In the genomic region with DNA sequence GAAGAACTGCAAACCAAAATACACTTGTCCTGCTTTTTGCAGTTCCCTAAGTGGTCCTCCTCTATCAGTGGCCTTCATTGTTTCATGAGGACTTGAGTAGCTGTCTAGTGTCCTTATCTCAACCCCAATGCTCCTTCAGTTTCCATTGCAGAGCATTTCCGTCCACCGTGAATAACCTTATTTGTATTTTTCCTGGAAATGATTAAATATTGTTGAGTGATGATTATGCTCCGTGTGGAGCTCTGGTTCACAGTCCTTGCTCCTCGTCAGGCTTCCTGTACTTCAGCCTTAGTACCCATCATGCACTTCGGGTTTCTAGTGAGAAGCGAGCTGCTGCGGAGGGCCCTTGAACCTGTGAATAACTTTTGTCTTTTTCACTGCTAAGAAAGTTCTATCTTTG, we compare ENCODE assay signal across 25 mouse cellular contexts.
A peak's percentile ranks its signal among the peaks of the same experiment; 100 is the strongest.
DNase-seq lines count a peak whose midpoint lies in the region; ATAC-seq and TF ChIP-seq lines count a peak whose summit lies in the region.
"Had no signal": no experiment of that assay in that cellular context is flagged by ENCODE, and none has a peak within 500 bp of the region (broad histone marks: within the 10 kb centered on the region; RNA-seq: fewer than 3 reads in every experiment).

No protein-coding gene starts in this region.

- ATAC-seq in kidney, embryonic 14.5 days (ENCODE audit: low FRiP score, low TSS enrichment), result no peak
- peak; percentile 28 for ATAC-seq in G1E (ENCODE audit: extremely low read depth, insufficient number of reproducible peaks, low FRiP score, poor library complexity, severe bottlenecking)
- peak; percentile 42; the same call in 1 of the 2 replicates for ATAC-seq in liver, embryonic 15.5 days (ENCODE audit: insufficient read depth)
- ATAC-seq in erythroid progenitor cell, adult 5-6 weeks (replicated peaks; ENCODE audit: low FRiP score, poor library complexity, severe bottlenecking), result no peak
- no peak for ATAC-seq in cerebellum, adult (ENCODE audit: insufficient number of reproducible peaks, low FRiP score, low TSS enrichment)
- ATAC-seq: activated CD4-positive, CD25-positive, alpha-beta regulatory T cell, adult 4 months; forebrain, embryonic 14.5 days; intestine, embryonic 16.5 days; midbrain, embryonic 15.5 days had no signal

- TF ChIP-seq CTCF in G1E (IDR thresholded peaks at IDR 0.05; ENCODE audit: low read depth, low read length) (no peak), MEL (IDR thresholded peaks at IDR 0.05 in 2 of 3, conservative IDR thresholded peaks at IDR 0.05 in 1 of 3; ENCODE audit: control insufficient read depth in 1 of 3, insufficient read depth in 1 of 3, low read depth in 2 of 3, low read length in 3 of 3, poor library complexity in 1 of 3, severe bottlenecking in 1 of 3) (no peak)

- WGBS in kidney, embryonic 14.5 days, result 88% methylated on average over 7 of the region's 7 CpGs
- 42% methylated on average over 7 of the region's 7 CpGs for WGBS in liver, embryonic 15.5 days (ENCODE audit: insufficient replicate concordance)

- H3K4me3 ChIP-seq in kidney, embryonic 14.5 days (ENCODE audit: low read length), result no peak overlapping the region
- H3K4me3 ChIP-seq in G1E (ENCODE audit: low read depth, low read length) (no peak overlapping the region), MEL (ENCODE audit: control insufficient read depth in 1 of 2, insufficient read depth in 1 of 2, low read depth in 2 of 2, low read length in 2 of 2) (peak overlapping the region in 1 of 2 experiments; percentile 38; a peak in 2 of 4 replicates)
- no peak overlapping the region for H3K4me3 ChIP-seq in liver, embryonic 15.5 days (replicated peaks)
- H3K4me3 ChIP-seq: hindbrain, embryonic 15.5 days; layer of hippocampus, adult 2 months; megakaryocyte, embryonic 14.5 days; midbrain, embryonic 15.5 days; neural tube, embryonic 15.5 days had no signal

- peak; percentile 35 to 60; a peak in 2 of 4 replicates for TF ChIP-seq EP300 in MEL (IDR thresholded peaks at IDR 0.05; ENCODE audit: low read depth in 1 of 2, low read length in 2 of 2)

- no peak overlapping the region for H3K4me2 ChIP-seq in kidney, embryonic 14.5 days (replicated peaks; ENCODE audit: low read depth, low read length)
- peak overlapping the region; percentile 32 for H3K4me2 ChIP-seq in liver, embryonic 15.5 days
- H3K4me2 ChIP-seq: hindbrain, embryonic 15.5 days; midbrain, embryonic 15.5 days; neural tube, embryonic 15.5 days had no signal

- H3K79me2 ChIP-seq in MEL (ENCODE audit: control insufficient read depth, insufficient read depth, low read length, poor library complexity), result peaks cover 18% of the 10 kb centered on the region

- H3K4me1 ChIP-seq in kidney, embryonic 14.5 days (ENCODE audit: control insufficient read depth, insufficient read depth, low read length), result no peaks in the 10 kb centered on the region
- H3K4me1 ChIP-seq in G1E (ENCODE audit: insufficient read depth, low read depth, low read length) (peaks cover 48% of the 10 kb centered on the region), MEL (ENCODE audit: control insufficient read depth in 1 of 2, insufficient read depth in 2 of 2, low read length in 2 of 2) (peaks cover 22 to 31% of the 10 kb centered on the region in 2 experiments)
- peaks cover 38% of the 10 kb centered on the region for H3K4me1 ChIP-seq in liver, embryonic 15.5 days (replicated peaks)
- H3K4me1 ChIP-seq: hindbrain, embryonic 15.5 days had no signal

- no peaks in the 10 kb centered on the region for H3K9me3 ChIP-seq in kidney, embryonic 14.5 days (ENCODE audit: control insufficient read depth, low read length)
- H3K9me3 ChIP-seq in G1E (replicated peaks) (peaks cover 3% of the 10 kb centered on the region; the same call in 1 of the 2 replicates), MEL (replicated peaks; ENCODE audit: insufficient read depth, low read length) (no peaks in the 10 kb centered on the region)
- no peaks in the 10 kb centered on the region for H3K9me3 ChIP-seq in liver, embryonic 15.5 days (replicated peaks)
- H3K9me3 ChIP-seq: hindbrain, embryonic 15.5 days; midbrain, embryonic 15.5 days; neural tube, embryonic 15.5 days had no signal

- TF ChIP-seq POLR2A in MEL (IDR thresholded peaks at IDR 0.05; ENCODE audit: control insufficient read depth in 1 of 2, insufficient read depth in 1 of 2, low read depth in 1 of 2, low read length in 2 of 2, poor library complexity in 1 of 2), result no peak

- no peak overlapping the region for H3K9ac ChIP-seq in kidney, embryonic 14.5 days (ENCODE audit: low read depth, low read length)
- H3K9ac ChIP-seq in MEL (ENCODE audit: control insufficient read depth, low read depth, low read length, poor library complexity, severe bottlenecking), result peak overlapping the region; percentile 38
- H3K9ac ChIP-seq in liver, embryonic 15.5 days, result no peak overlapping the region
- H3K9ac ChIP-seq: hindbrain, embryonic 15.5 days; midbrain, embryonic 15.5 days; neural tube, embryonic 15.5 days had no signal

- peak; percentile 27 for DNase-seq in kidney, adult 9 months
- DNase-seq in G1E (ENCODE audit: low spot score) (no peak), MEL (ENCODE audit: low read depth, low spot score) (peak; percentile 75)
- DNase-seq in adrenal gland, postnatal 36 days, result no peak
- DNase-seq: adrenal gland, postnatal 10 days; cerebellum, adult 2 months; cerebellum, postnatal 36 days; gastrocnemius, postnatal 25 days; kidney, postnatal 10 days; layer of hippocampus, postnatal 36 days; right cerebral cortex, postnatal 14 days; spleen, adult 18-20 months; thymus, adult 2 months had no signal

- H3K36me3 ChIP-seq in kidney, embryonic 14.5 days (ENCODE audit: control insufficient read depth, insufficient read depth, low read length), result no peaks in the 10 kb centered on the region
- H3K36me3 ChIP-seq in G1E (replicated peaks) (peaks cover 78% of the 10 kb centered on the region), MEL (ENCODE audit: control insufficient read depth in 1 of 2, insufficient read depth in 2 of 2, low read length in 2 of 2) (peaks cover 0 to 34% of the 10 kb centered on the region in 2 experiments; a peak in 3 of 4 replicates)
- H3K36me3 ChIP-seq in liver, embryonic 15.5 days (replicated peaks), result peaks cover 23% of the 10 kb centered on the region
- H3K36me3 ChIP-seq: hindbrain, embryonic 15.5 days; midbrain, embryonic 15.5 days; neural tube, embryonic 15.5 days had no signal

- H3K27me3 ChIP-seq in kidney, embryonic 14.5 days (ENCODE audit: control insufficient read depth, insufficient read depth, low read length), result no peaks in the 10 kb centered on the region
- H3K27me3 ChIP-seq in G1E (ENCODE audit: insufficient read depth, low read length), result no peaks in the 10 kb centered on the region
- no peaks in the 10 kb centered on the region for H3K27me3 ChIP-seq in MEL (ENCODE audit: control insufficient read depth in 1 of 2, insufficient read depth in 2 of 2, low read length in 2 of 2)
- no peaks in the 10 kb centered on the region for H3K27me3 ChIP-seq in liver, embryonic 15.5 days
- H3K27me3 ChIP-seq: hindbrain, embryonic 15.5 days; megakaryocyte, embryonic 14.5 days; midbrain, embryonic 15.5 days; neural tube, embryonic 15.5 days had no signal

- no peak for TF ChIP-seq RAD21 in MEL (IDR thresholded peaks at IDR 0.05; ENCODE audit: low read depth, low read length)

- H3K27ac ChIP-seq in kidney, embryonic 14.5 days (ENCODE audit: low read depth, low read length), result no peak overlapping the region
- H3K27ac ChIP-seq in MEL (ENCODE audit: control insufficient read depth, low read depth, low read length), result peak overlapping the region; percentile 79
- peak overlapping the region; percentile 45 for H3K27ac ChIP-seq in liver, embryonic 15.5 days (replicated peaks)
- H3K27ac ChIP-seq: hindbrain, embryonic 15.5 days; layer of hippocampus, adult 2 months; midbrain, embryonic 15.5 days; neural tube, embryonic 15.5 days had no signal

TF ChIP-seq in MEL, 35 proteins besides CTCF, POLR2A, EP300 and RAD21:
- TF ChIP-seq MXI1 (IDR thresholded peaks at IDR 0.05; ENCODE audit: low read depth, low read length) (no peak), ELF1 (IDR thresholded peaks at IDR 0.05; ENCODE audit: low read depth, low read length) (peak; percentile 21; the same call in 1 of the 2 replicates), JUND (IDR thresholded peaks at IDR 0.05; ENCODE audit: low read depth, low read length) (no peak), MYC (IDR thresholded peaks at IDR 0.05; ENCODE audit: low read depth, low read length) (no peak), TCF12 (IDR thresholded peaks at IDR 0.05; ENCODE audit: low read depth, low read length) (peak; percentile 44; the same call in 1 of the 2 replicates), TAL1 (IDR thresholded peaks at IDR 0.05; ENCODE audit: low read length) (no peak), NRF1 (IDR thresholded peaks at IDR 0.05; ENCODE audit: insufficient read depth, low read depth, low read length, poor library complexity, severe bottlenecking) (no peak), MAX (IDR thresholded peaks at IDR 0.05; ENCODE audit: low read length) (0 out of 2 replicates have a peak, but pooled peaks have one; percentile 19), SIN3A (IDR thresholded peaks at IDR 0.05; ENCODE audit: low read length) (no peak), TBP (IDR thresholded peaks at IDR 0.05; ENCODE audit: low read depth, low read length) (no peak), GATA1 (IDR thresholded peaks at IDR 0.05; ENCODE audit: low read depth, low read length) (peak; percentile 61; the same call in 1 of the 2 replicates), CHD1 (IDR thresholded peaks at IDR 0.05; ENCODE audit: low read depth, low read length) (peak; percentile 63; the same call in 1 of the 2 replicates), MAFK (IDR thresholded peaks at IDR 0.05; ENCODE audit: borderline replicate concordance, low read depth, low read length) (no peak), NELFE (IDR thresholded peaks at IDR 0.05; ENCODE audit: low read depth, low read length) (no peak), E2F4 (IDR thresholded peaks at IDR 0.05; ENCODE audit: borderline replicate concordance, low read depth, low read length) (no peak), ETS1 (IDR thresholded peaks at IDR 0.05; ENCODE audit: low read depth, low read length) (0 out of 2 replicates have a peak, but pooled peaks have one; percentile 31), ZNF384 (IDR thresholded peaks at IDR 0.05; ENCODE audit: low read depth, low read length) (no peak), KAT2A (conservative IDR thresholded peaks at IDR 0.05; ENCODE audit: low read depth, low read length) (no peak), GABPA (IDR thresholded peaks at IDR 0.05; ENCODE audit: low read depth, low read length) (no peak), RCOR1 (IDR thresholded peaks at IDR 0.05; ENCODE audit: low read depth, low read length) (peak; percentile 60), ZKSCAN1 (IDR thresholded peaks at IDR 0.05; ENCODE audit: low read depth, low read length) (no peak), UBTF (IDR thresholded peaks at IDR 0.05; ENCODE audit: borderline replicate concordance, insufficient read depth, low read depth, low read length) (no peak), MAZ (IDR thresholded peaks at IDR 0.05; ENCODE audit: low read depth, low read length) (no peak)
TF ChIP-seq in MEL: peak in this region for 7.

Comparison
In these comparisons a context has a peak if more than half of its experiments do, and no peak if none do; other contexts are left out.
1. DNase-seq: peak in kidney, adult 9 months (single experiment) and MEL (single experiment); none in G1E (single experiment) and adrenal gland, postnatal 36 days (0 of 2).
2. ATAC-seq: peak in G1E (single experiment) and liver, embryonic 15.5 days (single experiment); none in kidney, embryonic 14.5 days (single experiment), erythroid progenitor cell, adult 5-6 weeks (single experiment) and cerebellum, adult (single experiment).